Mouse (Mus musculus) midbrain, embryonic 12.5 days (tissue): ENCODE data around the gene Fgfr2. TPM values are rescaled to one million over a fixed set of nuclear protein-coding genes. Genes with fewer than 3 reads are reported as not detected.
A peak's percentile ranks its signal among the peaks of the same experiment; 100 is the strongest.

ENCODE experiments used
- ATAC-seq: fragments of 200-750 bp; cut with Nextera tagmentation; 2 replicates; pipeline ENCODE4 v1.8.0; 2017; ENCODE audit warnings: low read depth, moderate TSS enrichment, moderate library complexity; ENCODE audit not compliant: low FRiP score
- H3K27ac ChIP-seq: fragments of 300-500 bp; sonication (generic); replicated peaks from 2 replicates; pipeline ENCODE4 v1.5.1; 2016; ENCODE audit warnings: mild to moderate bottlenecking
- H3K27me3 ChIP-seq: fragments of 300-500 bp; sonication (generic); 2 replicates; pipeline ENCODE4 v1.6.1; 2016; ENCODE audit warnings: mild to moderate bottlenecking
- H3K36me3 ChIP-seq: fragments of 300-500 bp; sonication (generic); 2 replicates; pipeline ENCODE4 v1.6.1; 2016
- H3K4me1 ChIP-seq: fragments of 300-500 bp; sonication (generic); 2 replicates; pipeline ENCODE4 v1.6.1; 2016
- H3K4me2 ChIP-seq: fragments of 300-500 bp; sonication (generic); replicated peaks from 2 replicates; pipeline ENCODE4 v1.6.1; 2016; ENCODE audit warnings: mild to moderate bottlenecking, moderate library complexity
- H3K4me3 ChIP-seq: fragments of 300-500 bp; sonication (generic); 2 replicates; pipeline ENCODE4 v1.5.1; 2016; ENCODE audit warnings: mild to moderate bottlenecking
- H3K9ac ChIP-seq: fragments of 300-500 bp; sonication (generic); replicated peaks from 2 replicates; pipeline ENCODE4 v1.6.1; 2016; ENCODE audit warnings: mild to moderate bottlenecking, moderate library complexity
- H3K9me3 ChIP-seq: fragments of 300-500 bp; sonication (generic); 2 replicates; pipeline ENCODE4 v1.6.1; 2016; ENCODE audit warnings: mild to moderate bottlenecking
- WGBS: fragments of 180-500 bp; shearing (Covaris S2); methylation state at CpG from one replicate; pipeline ENCODE4 v1.1.7; 2016; 5-methylcytosine and 5-hydroxymethylcytosine counted together
- polyA plus RNA-seq: library from polyadenylated mRNA; unstranded; fragments of >200 nt; fragmentation: Nextera tagmentation; extraction: Ambion mirVana; gene quantifications from 2 replicates; pipeline ENCODE4 v1.2.1, GENCODE M21; 2016

The Fgfr2 gene
- polyA plus RNA-seq, 1 experiment from 2014 or later, result 96.5 TPM

- H3K27me3 ChIP-seq, result no peaks in the 10 kb centered on the region; the same call in 1 of the 2 replicates
- 97% methylated on average over 1 of the region's 1 CpGs for WGBS
- no peaks in the 10 kb centered on the region for H3K9me3 ChIP-seq
- no peaks in the 10 kb centered on the region for H3K4me1 ChIP-seq
- no peak overlapping the region for H3K27ac ChIP-seq
- H3K36me3 ChIP-seq, result no peaks in the 10 kb centered on the region
- H3K4me2 ChIP-seq, result no peak overlapping the region
- ATAC-seq, result no peak
- no peak overlapping the region for H3K4me3 ChIP-seq
- no peak overlapping the region for H3K9ac ChIP-seq
Measured at GRCm38 (mm10) chr7:131687324-131687723, 1435.8 kb downstream of the Fgfr2 start.

- no peaks in the 10 kb centered on the region for H3K36me3 ChIP-seq
- peaks cover 4% of the 10 kb centered on the region; the same call in 1 of the 2 replicates for H3K4me1 ChIP-seq
- H3K4me2 ChIP-seq, result no peak overlapping the region
- whole genome bisulfite sequencing, result 97% methylated on average over 2 of the region's 2 CpGs
- no peak overlapping the region for H3K27ac ChIP-seq
- no peak overlapping the region for H3K9ac ChIP-seq
- ATAC-seq, result no peak
- H3K4me3 ChIP-seq, result no peak overlapping the region
- 0 out of 2 replicates have a peak, but pooled peaks cover 9% of the 10 kb centered on the region for H3K27me3 ChIP-seq
- H3K9me3 ChIP-seq, result no peaks in the 10 kb centered on the region
Measured at GRCm38 (mm10) chr7:131677126-131677525, 1446.0 kb downstream of the Fgfr2 start.

- H3K27ac ChIP-seq, result no peak overlapping the region
- no peaks in the 10 kb centered on the region for H3K9me3 ChIP-seq
- no peak overlapping the region for H3K4me2 ChIP-seq
- 55% methylated on average over 6 of the region's 6 CpGs for WGBS
- no peaks in the 10 kb centered on the region for H3K36me3 ChIP-seq
- no peak overlapping the region for H3K4me3 ChIP-seq
- no peak overlapping the region for H3K9ac ChIP-seq
- no peak for ATAC-seq
- no peaks in the 10 kb centered on the region; the same call in 1 of the 2 replicates for H3K27me3 ChIP-seq
- H3K4me1 ChIP-seq, result no peaks in the 10 kb centered on the region
Measured at GRCm38 (mm10) chr7:131670586-131670985, 1452.6 kb downstream of the Fgfr2 start.

- Histone ChIP-seq H3K27ac (no peak overlapping the region), H3K9me3 (no peaks in the 10 kb centered on the region), H3K9ac (no peak overlapping the region), H3K4me3 (no peak overlapping the region), H3K4me1 (no peaks in the 10 kb centered on the region), H3K36me3 (no peaks in the 10 kb centered on the region), H3K27me3 (no peaks in the 10 kb centered on the region; the same call in 1 of the 2 replicates), H3K4me2 (no peak overlapping the region)
- no peak for ATAC-seq
- WGBS, result 97% methylated on average over 4 of the region's 4 CpGs
Measured at GRCm38 (mm10) chr7:131669326-131669725, 1453.8 kb downstream of the Fgfr2 start.

GRCm38 (mm10) chr7:131660726-131661125 is 1462.4 kb downstream of the Fgfr2 start:
- no peak overlapping the region for H3K4me2 ChIP-seq
- no peak for ATAC-seq
- WGBS, result 100% methylated on average over 1 of the region's 1 CpGs
- no peak overlapping the region for H3K27ac ChIP-seq
- H3K9me3 ChIP-seq, result no peaks in the 10 kb centered on the region
- H3K4me1 ChIP-seq, result no peaks in the 10 kb centered on the region
- no peak overlapping the region for H3K9ac ChIP-seq
- no peaks in the 10 kb centered on the region for H3K27me3 ChIP-seq
- H3K36me3 ChIP-seq, result no peaks in the 10 kb centered on the region
- no peak overlapping the region for H3K4me3 ChIP-seq

GRCm38 (mm10) chr7:131656017-131656416 is 1467.1 kb downstream of the Fgfr2 start:
- ATAC-seq, result no peak
- Histone ChIP-seq H3K4me3 (no peak overlapping the region), H3K4me1 (no peaks in the 10 kb centered on the region), H3K36me3 (no peaks in the 10 kb centered on the region), H3K9ac (no peak overlapping the region), H3K4me2 (no peak overlapping the region), H3K27me3 (peaks cover 3% of the 10 kb centered on the region; the same call in 1 of the 2 replicates), H3K9me3 (no peaks in the 10 kb centered on the region), H3K27ac (no peak overlapping the region)
- 57% methylated on average over 7 of the region's 7 CpGs for WGBS

- Histone ChIP-seq H3K9ac (no peak overlapping the region), H3K4me3 (no peak overlapping the region), H3K27me3 (peaks cover 16% of the 10 kb centered on the region; the same call in 1 of the 2 replicates), H3K9me3 (no peaks in the 10 kb centered on the region), H3K27ac (no peak overlapping the region), H3K4me2 (no peak overlapping the region), H3K36me3 (no peaks in the 10 kb centered on the region), H3K4me1 (no peaks in the 10 kb centered on the region)
- ATAC-seq, result no peak
- WGBS, result 91% methylated on average over 6 of the region's 6 CpGs
Measured at GRCm38 (mm10) chr7:131653416-131653815, 1469.7 kb downstream of the Fgfr2 start.

GRCm38 (mm10) chr7:131651921-131652694 is 1471.0 kb downstream of the Fgfr2 start:
- Histone ChIP-seq H3K27me3 (peaks cover 16% of the 10 kb centered on the region), H3K4me2 (no peak overlapping the region), H3K4me1 (no peaks in the 10 kb centered on the region), H3K27ac (no peak overlapping the region), H3K9ac (no peak overlapping the region), H3K9me3 (no peaks in the 10 kb centered on the region), H3K36me3 (no peaks in the 10 kb centered on the region), H3K4me3 (no peak overlapping the region)
- 83% methylated on average over 12 of the region's 12 CpGs for WGBS
- no peak for ATAC-seq

- Histone ChIP-seq H3K27me3 (peaks cover 30% of the 10 kb centered on the region), H3K36me3 (no peaks in the 10 kb centered on the region), H3K4me2 (no peak overlapping the region), H3K9me3 (no peaks in the 10 kb centered on the region), H3K9ac (no peak overlapping the region), H3K4me1 (no peaks in the 10 kb centered on the region), H3K27ac (no peak overlapping the region), H3K4me3 (no peak overlapping the region)
- ATAC-seq, result no peak
- WGBS, result 49% methylated on average over 2 of the region's 2 CpGs
Measured at GRCm38 (mm10) chr7:131650277-131650676, 1472.9 kb downstream of the Fgfr2 start.

- ATAC-seq, result no peak
- Histone ChIP-seq H3K27ac (no peak overlapping the region), H3K4me3 (no peak overlapping the region), H3K9me3 (no peaks in the 10 kb centered on the region), H3K36me3 (no peaks in the 10 kb centered on the region), H3K27me3 (peaks cover 48% of the 10 kb centered on the region), H3K4me2 (no peak overlapping the region), H3K9ac (no peak overlapping the region), H3K4me1 (peaks cover 18% of the 10 kb centered on the region)
- WGBS, result 44% methylated on average over 7 of the region's 7 CpGs
Measured at GRCm38 (mm10) chr7:131648276-131648675, 1474.9 kb downstream of the Fgfr2 start.

GRCm38 (mm10) chr7:131647583-131647982 is 1475.6 kb downstream of the Fgfr2 start:
- Histone ChIP-seq H3K36me3 (no peaks in the 10 kb centered on the region), H3K27me3 (peaks cover 55% of the 10 kb centered on the region), H3K4me1 (peaks cover 18% of the 10 kb centered on the region), H3K9ac (no peak overlapping the region), H3K4me2 (no peak overlapping the region), H3K4me3 (no peak overlapping the region), H3K9me3 (no peaks in the 10 kb centered on the region), H3K27ac (no peak overlapping the region)
- ATAC-seq, result no peak
- WGBS, result 48% methylated on average over 3 of the region's 3 CpGs

- H3K36me3 ChIP-seq, result no peaks in the 10 kb centered on the region
- 2% methylated on average over 13 of the region's 13 CpGs for WGBS
- no peak overlapping the region for H3K27ac ChIP-seq
- H3K9ac ChIP-seq, result no peak overlapping the region
- H3K9me3 ChIP-seq, result no peaks in the 10 kb centered on the region
- peaks cover 75% of the 10 kb centered on the region for H3K27me3 ChIP-seq
- peak overlapping the region; percentile 6 for H3K4me3 ChIP-seq
- ATAC-seq, result no peak
- peaks cover 18% of the 10 kb centered on the region for H3K4me1 ChIP-seq
- peak overlapping the region; percentile 40 for H3K4me2 ChIP-seq
Measured at GRCm38 (mm10) chr7:131644586-131644985, 1478.6 kb downstream of the Fgfr2 start.
